Mouse (Mus musculus): ENCODE results near the gene Rhov.

GRCm38 (mm10) chr2:119276926-119277325 lies 5.9 kb upstream of the Rhov start:
- TF ChIP-seq CTCF (conservative IDR thresholded peaks at IDR 0.05; ENCODE audit: insufficient read depth, insufficient read length, low read depth, low read length) (no peak), POLR2A (IDR thresholded peaks at IDR 0.05; ENCODE audit: low read depth, low read length) (no peak)

All from kidney, adult 2 months (tissue).